Mouse (Mus musculus) heart, embryonic 12.5 days (tissue): ENCODE results near the gene Afdn. TPM values are rescaled to one million over a fixed set of nuclear protein-coding genes. Genes with fewer than 3 reads are reported as not detected.

Experiments used
- ATAC-seq: fragments of 200-750 bp; cut with Nextera tagmentation; 2 replicates; pipeline ENCODE4 v1.8.0; 2017; ENCODE audit warnings: moderate TSS enrichment, moderate library complexity; ENCODE audit not compliant: insufficient number of reproducible peaks, low FRiP score
- H3K27ac ChIP-seq: fragments of 300-500 bp; sonication (generic); 2 replicates; pipeline ENCODE4 v1.5.1; 2016; ENCODE audit warnings: mild to moderate bottlenecking, moderate library complexity; ENCODE audit not compliant: poor library complexity, severe bottlenecking
- H3K27me3 ChIP-seq: fragments of 300-500 bp; sonication (generic); replicated peaks from 2 replicates; pipeline ENCODE4 v1.6.1; 2016; ENCODE audit warnings: mild to moderate bottlenecking, moderate library complexity
- H3K36me3 ChIP-seq: fragments of 300-500 bp; sonication (generic); 2 replicates; pipeline ENCODE4 v1.6.1; 2016; ENCODE audit warnings: mild to moderate bottlenecking, moderate library complexity
- H3K4me1 ChIP-seq: fragments of 300-500 bp; sonication (generic); replicated peaks from 2 replicates; pipeline ENCODE4 v1.6.1; 2016; ENCODE audit warnings: mild to moderate bottlenecking
- H3K4me2 ChIP-seq: fragments of 300-500 bp; sonication (generic); 2 replicates; pipeline ENCODE4 v1.6.1; 2016; ENCODE audit warnings: mild to moderate bottlenecking, moderate library complexity
- H3K4me3 ChIP-seq: fragments of 300-500 bp; sonication (generic); 2 replicates; pipeline ENCODE4 v1.5.1; 2016; ENCODE audit warnings: mild to moderate bottlenecking
- H3K9ac ChIP-seq: fragments of 300-500 bp; sonication (generic); 2 replicates; pipeline ENCODE4 v1.6.1; 2016; ENCODE audit warnings: mild to moderate bottlenecking, moderate library complexity
- H3K9me3 ChIP-seq: fragments of 300-500 bp; sonication (generic); replicated peaks from 2 replicates; pipeline ENCODE4 v1.6.1; 2016; ENCODE audit warnings: mild to moderate bottlenecking, moderate library complexity
- WGBS: fragments of 180-500 bp; shearing (Covaris S2); methylation state at CpG from one replicate; pipeline ENCODE4 v1.1.7; 2016; 5-methylcytosine and 5-hydroxymethylcytosine counted together
- polyA plus RNA-seq: library from polyadenylated mRNA; unstranded; fragments of >200 nt; fragmentation: Nextera tagmentation; extraction: Ambion mirVana; gene quantifications from 2 replicates; pipeline ENCODE4 v1.2.1, GENCODE M21; 2016

Gene Afdn
- polyA plus RNA-seq, 1 experiment from 2014 or later, result 106 TPM

DNA sequence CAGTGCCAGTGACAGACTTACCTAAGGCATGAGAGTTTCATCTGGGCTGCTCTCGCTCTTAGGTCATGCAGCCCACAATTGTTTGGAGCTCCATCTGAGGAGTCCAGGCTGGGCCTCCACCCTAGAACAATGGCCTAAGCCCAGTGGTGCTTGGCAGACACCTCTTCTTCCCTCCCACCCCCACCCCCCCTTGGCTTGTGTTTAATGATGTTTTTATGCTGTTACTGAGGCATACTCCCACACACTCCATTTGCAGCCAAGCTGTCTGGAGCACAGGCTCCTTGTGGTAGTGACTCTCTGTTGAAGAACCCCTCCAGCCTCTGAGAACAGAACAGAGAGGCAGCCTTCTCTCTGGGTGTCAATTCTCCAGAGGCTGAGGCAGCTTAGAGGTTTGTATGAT, 113.9 kb downstream of the Afdn start:
- H3K27ac ChIP-seq, result no peak overlapping the region
- H3K4me3 ChIP-seq, result no peak overlapping the region
- no peaks in the 10 kb centered on the region for H3K27me3 ChIP-seq
- no peak for ATAC-seq
- no peak overlapping the region for H3K9ac ChIP-seq
- WGBS, result 78% methylated on average over 1 of the region's 1 CpGs
- H3K4me2 ChIP-seq, result no peak overlapping the region
- H3K4me1 ChIP-seq, result peaks cover 4% of the 10 kb centered on the region; the same call in 1 of the 2 replicates
- no peaks in the 10 kb centered on the region for H3K9me3 ChIP-seq
- H3K36me3 ChIP-seq, result peaks cover 46% of the 10 kb centered on the region

DNA sequence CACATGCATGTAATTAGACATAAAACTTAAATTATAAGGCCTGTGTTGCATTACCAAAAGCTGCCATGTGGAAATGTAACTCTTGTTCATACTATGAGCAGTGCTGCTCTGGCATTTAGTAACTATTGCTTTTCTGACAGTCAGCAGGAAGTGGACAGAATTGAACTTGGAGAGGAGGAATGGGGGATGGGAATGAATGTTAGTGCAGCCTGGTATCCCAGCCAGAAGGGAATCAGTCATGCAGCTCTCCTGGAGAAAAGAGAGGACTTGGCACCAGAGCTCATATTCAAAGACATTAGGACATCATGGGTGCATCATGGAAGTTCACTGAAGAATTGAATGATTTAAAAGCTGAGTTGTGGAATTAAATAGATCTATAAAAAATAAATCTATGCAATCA, 117.1 kb downstream of the Afdn start:
- H3K9ac ChIP-seq, result no peak overlapping the region
- H3K36me3 ChIP-seq, result peaks cover 43% of the 10 kb centered on the region
- H3K4me2 ChIP-seq, result no peak overlapping the region

DNA sequence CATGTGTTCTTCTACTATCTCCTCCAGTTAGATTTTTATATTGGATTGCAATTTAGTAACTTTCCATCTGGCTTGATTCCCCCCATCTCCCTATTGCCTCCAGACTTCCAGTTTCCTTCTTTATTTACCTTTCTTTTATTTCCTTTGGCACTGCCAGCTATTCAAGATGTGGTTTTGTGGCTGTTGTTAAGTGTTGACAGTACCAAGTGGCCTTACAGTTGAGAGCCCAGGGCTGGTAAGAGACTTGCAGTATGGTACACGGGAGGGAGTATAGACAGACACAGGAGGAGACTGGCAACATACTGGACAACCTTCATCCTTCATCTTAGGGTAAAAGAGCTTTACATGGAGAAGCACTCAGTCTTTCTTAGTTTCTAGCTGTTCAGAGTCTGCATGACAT, 119.4 kb downstream of the Afdn start:
- Histone ChIP-seq H3K9ac (no peak overlapping the region), H3K4me3 (no peak overlapping the region), H3K36me3 (peaks cover 39% of the 10 kb centered on the region), H3K4me2 (no peak overlapping the region), H3K9me3 (no peaks in the 10 kb centered on the region), H3K27ac (no peak overlapping the region), H3K27me3 (no peaks in the 10 kb centered on the region), H3K4me1 (peaks cover 7% of the 10 kb centered on the region; the same call in 1 of the 2 replicates)
- 52% methylated on average over 1 of the region's 1 CpGs for WGBS
- ATAC-seq, result no peak

More for the DNA sequence above, 117.1 kb downstream of the Afdn start:
- Histone ChIP-seq H3K4me3 (no peak overlapping the region), H3K27ac (no peak overlapping the region), H3K4me1 (peaks cover 7% of the 10 kb centered on the region; the same call in 1 of the 2 replicates), H3K27me3 (no peaks in the 10 kb centered on the region), H3K9me3 (no peaks in the 10 kb centered on the region)
- ATAC-seq, result no peak

DNA sequence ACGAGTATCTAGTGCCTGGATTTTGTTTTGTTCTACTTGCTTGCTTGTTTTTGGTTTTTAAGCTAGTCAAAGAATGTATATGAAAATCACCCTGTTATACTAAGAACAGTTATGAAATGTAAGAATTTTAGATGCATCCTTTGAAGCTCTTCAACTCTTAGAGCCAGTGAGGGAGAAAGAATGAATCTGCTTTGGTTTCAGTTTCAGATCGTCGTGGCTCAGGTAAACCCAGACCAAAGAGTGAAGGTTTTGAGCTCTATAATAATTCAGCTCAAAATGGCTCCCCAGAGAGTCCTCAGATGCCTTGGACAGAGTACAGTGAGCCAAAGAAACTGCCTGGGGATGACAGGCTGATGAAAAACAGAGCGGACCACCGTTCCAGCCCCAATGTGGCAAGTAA, 123.2 kb downstream of the Afdn start:
- 0 out of 2 replicates have a peak, but pooled peaks cover 3% of the 10 kb centered on the region for H3K4me1 ChIP-seq
- no peak overlapping the region for H3K4me3 ChIP-seq
- no peak overlapping the region for H3K4me2 ChIP-seq
- no peaks in the 10 kb centered on the region for H3K27me3 ChIP-seq
- H3K27ac ChIP-seq, result no peak overlapping the region
- WGBS, result 52% methylated on average over 5 of the region's 5 CpGs
- no peak overlapping the region for H3K9ac ChIP-seq
- no peak for ATAC-seq
- H3K9me3 ChIP-seq, result no peaks in the 10 kb centered on the region
- H3K36me3 ChIP-seq, result peaks cover 58% of the 10 kb centered on the region

DNA sequence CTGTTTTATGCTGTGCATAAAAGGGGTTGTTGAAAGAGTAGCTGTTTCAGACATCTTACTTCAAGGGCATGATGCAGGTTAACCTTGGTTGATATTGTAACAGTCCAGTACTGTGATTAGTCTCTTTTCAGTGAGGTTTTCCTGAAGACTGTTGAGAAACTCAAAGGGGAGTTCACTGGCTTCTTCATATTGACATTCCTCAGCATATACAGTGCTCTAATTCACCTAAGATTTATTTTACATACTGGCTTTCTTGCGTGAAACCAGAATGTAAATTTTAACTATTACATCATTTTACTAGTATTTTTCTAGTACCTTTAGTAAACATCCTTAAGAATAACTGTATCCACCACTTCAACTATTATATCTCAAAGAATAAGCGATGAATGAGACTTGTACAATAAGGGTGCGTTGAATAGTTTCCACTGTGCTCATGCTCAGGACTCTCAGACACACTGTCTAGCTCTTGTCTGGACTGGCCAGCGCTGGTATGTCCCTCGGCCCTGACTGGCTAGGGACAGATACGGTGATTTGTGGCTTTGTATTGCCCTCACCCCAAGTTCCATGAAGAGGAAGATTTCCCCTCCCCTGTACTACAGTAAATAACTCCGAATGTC, 129.6 kb downstream of the Afdn start:
- no peak overlapping the region for H3K4me3 ChIP-seq
- no peaks in the 10 kb centered on the region for H3K27me3 ChIP-seq
- H3K27ac ChIP-seq, result no peak overlapping the region
- 71% methylated on average over 7 of the region's 7 CpGs for WGBS
- H3K4me2 ChIP-seq, result no peak overlapping the region
- peaks cover 41% of the 10 kb centered on the region for H3K36me3 ChIP-seq
- H3K9me3 ChIP-seq, result no peaks in the 10 kb centered on the region
- H3K9ac ChIP-seq, result no peak overlapping the region
- ATAC-seq, result no peak
- H3K4me1 ChIP-seq, result 0 out of 2 replicates have a peak, but pooled peaks cover 3% of the 10 kb centered on the region

DNA sequence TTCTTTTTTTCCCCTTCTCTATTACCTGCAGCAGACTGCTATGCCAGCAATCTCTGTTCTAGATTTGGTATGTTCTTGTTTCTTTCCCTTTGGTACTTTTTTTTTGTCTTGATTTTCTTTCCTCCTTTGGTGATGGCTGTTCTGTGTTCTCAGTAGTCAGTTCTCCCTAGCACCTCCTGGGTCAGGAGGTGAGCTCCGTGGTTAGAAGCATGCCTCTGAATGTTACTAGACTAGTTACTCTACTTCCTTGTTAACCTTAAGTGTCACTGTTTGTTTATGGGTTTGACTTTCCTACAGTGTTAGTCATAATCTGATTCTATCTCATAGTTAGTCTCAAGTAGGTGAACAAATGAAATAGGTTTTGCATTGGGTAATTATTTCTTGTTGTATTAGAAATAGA, 130.6 kb downstream of the Afdn start:
- no peaks in the 10 kb centered on the region for H3K27me3 ChIP-seq
- ATAC-seq, result no peak
- H3K9ac ChIP-seq, result no peak overlapping the region
- no peak overlapping the region for H3K4me2 ChIP-seq
- no peak overlapping the region for H3K4me3 ChIP-seq
- H3K27ac ChIP-seq, result no peak overlapping the region
- H3K4me1 ChIP-seq, result 0 out of 2 replicates have a peak, but pooled peaks cover 3% of the 10 kb centered on the region
- peaks cover 35% of the 10 kb centered on the region for H3K36me3 ChIP-seq
- H3K9me3 ChIP-seq, result no peaks in the 10 kb centered on the region
- WGBS, result 75% methylated on average over 1 of the region's 1 CpGs

DNA sequence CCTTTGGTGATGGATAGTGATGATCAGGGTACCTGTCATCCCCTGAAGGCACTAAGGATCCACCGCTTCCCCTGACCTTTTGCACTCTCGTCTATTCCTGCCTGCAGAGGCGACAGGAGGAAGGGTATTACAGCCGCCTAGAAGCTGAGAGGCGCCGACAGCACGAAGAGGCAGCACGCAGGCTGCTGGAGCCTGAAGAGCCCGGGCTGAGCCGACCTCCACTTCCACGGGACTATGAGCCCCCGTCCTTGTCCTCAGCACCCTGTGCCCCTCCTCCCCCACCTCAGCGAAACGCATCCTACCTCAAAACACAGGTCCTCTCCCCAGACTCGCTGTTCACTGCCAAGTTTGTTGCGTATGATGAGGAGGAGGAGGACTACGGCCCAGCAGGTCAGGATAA, 138.5 kb downstream of the Afdn start:
- no peak for ATAC-seq
- 58% methylated on average over 17 of the region's 17 CpGs for WGBS
- no peak overlapping the region for H3K9ac ChIP-seq
- no peaks in the 10 kb centered on the region for H3K27me3 ChIP-seq
- H3K9me3 ChIP-seq, result no peaks in the 10 kb centered on the region
- peaks cover 9% of the 10 kb centered on the region for H3K4me1 ChIP-seq
- H3K27ac ChIP-seq, result no peak overlapping the region
- H3K36me3 ChIP-seq, result peaks cover 59% of the 10 kb centered on the region
- H3K4me2 ChIP-seq, result no peak overlapping the region
- no peak overlapping the region for H3K4me3 ChIP-seq

DNA sequence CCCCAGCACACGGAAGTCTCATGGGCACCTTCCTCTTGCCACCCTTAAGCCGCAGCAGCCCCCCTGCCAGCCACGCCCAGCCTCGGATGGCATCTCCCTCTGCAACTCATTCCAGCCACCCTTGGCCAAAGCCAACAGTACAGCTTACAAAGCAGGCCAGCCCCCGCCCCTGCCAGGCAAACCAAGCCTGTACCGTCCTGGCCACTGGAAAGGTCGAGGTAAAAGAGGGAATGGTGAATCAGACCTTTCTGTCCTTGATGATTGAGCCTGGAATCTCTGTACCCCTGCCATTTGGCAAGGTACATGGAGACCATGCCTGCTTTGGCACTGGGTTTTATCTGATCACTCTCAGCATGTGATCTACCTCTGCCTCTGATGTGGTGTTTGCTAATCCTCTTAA, 138.9 kb downstream of the Afdn start:
- Histone ChIP-seq H3K9ac (no peak overlapping the region), H3K36me3 (peaks cover 63% of the 10 kb centered on the region), H3K9me3 (no peaks in the 10 kb centered on the region), H3K27ac (no peak overlapping the region), H3K4me1 (peaks cover 9% of the 10 kb centered on the region), H3K27me3 (no peaks in the 10 kb centered on the region), H3K4me3 (no peak overlapping the region), H3K4me2 (no peak overlapping the region)
- WGBS, result 79% methylated on average over 7 of the region's 7 CpGs
- ATAC-seq, result no peak

DNA sequence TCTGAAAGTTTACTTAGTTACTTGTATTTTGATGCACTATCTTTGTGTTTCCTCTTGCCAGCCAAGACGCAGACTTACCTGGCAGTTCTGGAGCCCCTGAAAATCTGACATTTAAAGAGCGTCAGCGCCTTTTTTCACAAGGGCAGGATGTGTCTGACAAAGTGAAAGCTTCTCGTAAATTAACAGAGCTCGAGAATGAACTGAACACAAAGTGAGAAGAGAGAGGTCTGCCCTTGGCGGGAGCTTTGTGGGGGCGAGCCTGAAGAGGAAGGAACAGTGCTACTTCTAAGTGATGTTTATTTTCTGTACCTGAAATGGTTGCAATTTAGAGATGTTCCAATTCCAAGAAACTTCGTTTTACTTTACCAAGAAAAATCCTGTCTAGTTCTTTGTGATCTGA, 143.5 kb downstream of the Afdn start:
- Histone ChIP-seq H3K9ac (no peak overlapping the region), H3K36me3 (peaks cover 54% of the 10 kb centered on the region)
- WGBS, result 87% methylated on average over 8 of the region's 8 CpGs

DNA sequence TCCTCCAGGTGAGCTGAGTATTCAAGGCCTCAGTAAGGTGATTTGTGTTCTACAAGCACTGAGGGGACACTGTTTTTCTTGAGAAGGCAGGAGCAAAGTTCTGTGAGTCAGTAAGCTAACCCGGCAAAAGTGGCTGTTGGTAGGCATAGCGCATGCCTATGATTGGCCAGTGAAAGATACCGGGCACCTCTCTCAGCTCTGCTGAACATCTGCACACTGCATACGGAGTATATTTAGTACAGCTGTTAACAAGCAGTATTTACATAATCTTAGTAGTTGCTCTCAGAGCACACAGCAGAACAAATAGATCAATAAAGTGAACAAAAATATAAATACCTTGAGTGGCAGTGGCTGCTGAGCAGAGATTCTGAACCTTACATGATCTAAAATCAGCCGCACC, 146.7 kb downstream of the Afdn start:
- Histone ChIP-seq H3K27ac (no peak overlapping the region), H3K4me3 (no peak overlapping the region), H3K4me1 (peaks cover 7% of the 10 kb centered on the region), H3K27me3 (no peaks in the 10 kb centered on the region), H3K9ac (no peak overlapping the region), H3K36me3 (peaks cover 30% of the 10 kb centered on the region), H3K4me2 (no peak overlapping the region), H3K9me3 (no peaks in the 10 kb centered on the region)
- WGBS, result 73% methylated on average over 5 of the region's 5 CpGs
- ATAC-seq, result no peak

More for the DNA sequence above, 143.5 kb downstream of the Afdn start:
- H3K4me1 ChIP-seq, result peaks cover 13% of the 10 kb centered on the region
- no peak overlapping the region for H3K27ac ChIP-seq
- H3K9me3 ChIP-seq, result no peaks in the 10 kb centered on the region
- no peak overlapping the region for H3K4me3 ChIP-seq
- no peak overlapping the region for H3K4me2 ChIP-seq
- ATAC-seq, result no peak
- H3K27me3 ChIP-seq, result no peaks in the 10 kb centered on the region

DNA sequence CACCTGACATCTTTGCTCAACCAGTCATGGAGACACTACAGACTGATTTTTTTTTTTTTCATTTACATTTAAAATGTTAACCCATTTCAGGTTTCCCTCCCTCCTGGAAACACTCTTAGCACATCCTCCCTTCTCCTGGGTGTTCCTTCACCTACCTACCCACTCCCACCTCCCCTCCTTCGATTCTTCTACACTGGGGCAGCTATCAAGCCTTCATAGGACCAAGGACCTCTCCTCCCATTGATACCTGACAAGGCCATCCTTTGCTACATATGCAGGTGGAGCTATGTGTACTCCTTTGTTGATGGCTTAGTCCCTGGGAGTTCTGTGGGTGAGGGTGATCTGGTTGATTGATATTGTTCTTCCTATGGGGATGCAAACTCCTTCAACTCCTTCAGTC, 147.3 kb downstream of the Afdn start:
- H3K9me3 ChIP-seq, result no peaks in the 10 kb centered on the region
- peaks cover 26% of the 10 kb centered on the region for H3K36me3 ChIP-seq
- 78% methylated on average over 1 of the region's 1 CpGs for whole genome bisulfite sequencing
- H3K27me3 ChIP-seq, result no peaks in the 10 kb centered on the region
- no peak overlapping the region for H3K4me2 ChIP-seq
- H3K4me1 ChIP-seq, result peaks cover 7% of the 10 kb centered on the region
- no peak overlapping the region for H3K27ac ChIP-seq
- H3K4me3 ChIP-seq, result no peak overlapping the region
- no peak for ATAC-seq
- H3K9ac ChIP-seq, result no peak overlapping the region

DNA sequence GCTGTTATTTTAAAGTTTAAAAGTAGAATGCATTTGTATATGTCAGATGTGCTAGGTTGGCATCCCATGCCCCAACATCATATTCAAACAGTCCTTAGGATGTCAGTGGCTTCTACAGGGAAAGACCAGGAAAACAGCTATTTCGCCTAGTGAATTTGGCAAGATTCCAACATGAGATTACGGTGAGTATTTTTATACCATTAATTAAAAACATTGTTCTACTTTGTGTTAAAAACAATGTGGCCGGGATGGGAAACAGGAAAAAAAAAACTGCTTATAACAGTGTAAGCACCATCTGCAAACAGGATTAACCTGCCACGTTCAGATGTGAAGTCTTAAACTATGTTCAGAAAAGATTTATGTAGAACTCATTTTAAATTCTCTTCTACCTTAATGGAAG, 153.6 kb downstream of the Afdn start:
- Histone ChIP-seq H3K27me3 (no peaks in the 10 kb centered on the region), H3K4me1 (no peaks in the 10 kb centered on the region), H3K36me3 (no peaks in the 10 kb centered on the region), H3K27ac (no peak overlapping the region), H3K4me3 (no peak overlapping the region), H3K9ac (no peak overlapping the region), H3K9me3 (no peaks in the 10 kb centered on the region), H3K4me2 (no peak overlapping the region)
- ATAC-seq, result no peak
- 76% methylated on average over 4 of the region's 4 CpGs for WGBS
